Mouse (Mus musculus) embryonic fibroblast, embryonic 13.5 days (primary cell): Measurements from ENCODE around the gene Acat1. TPM values are rescaled to one million over a fixed set of nuclear protein-coding genes. Genes with fewer than 3 reads are reported as not detected.

Experiments
- H3K27ac ChIP-seq: 2 replicates; pipeline ENCODE4 v1.5.1; 2012; ENCODE audit warnings: low read length, control low read depth, inconsistent platforms; ENCODE audit not compliant: insufficient read depth
- H3K4me1 ChIP-seq: 2 replicates; pipeline ENCODE4 v1.6.1; 2011; ENCODE audit warnings: low read length; ENCODE audit not compliant: control insufficient read depth, insufficient read depth
- H3K4me3 ChIP-seq: 2 replicates; pipeline ENCODE4 v1.5.1; 2011; ENCODE audit warnings: mild to moderate bottlenecking, control low read depth, low read length; ENCODE audit not compliant: insufficient read depth
- CTCF ChIP-seq: IDR thresholded peaks from 2 replicates; pipeline ENCODE4 v1.5.1; 2011; ENCODE audit warnings: mild to moderate bottlenecking, control low read depth, low read length, moderate library complexity, borderline replicate concordance; ENCODE audit not compliant: insufficient read depth
- POLR2A ChIP-seq: IDR thresholded peaks from 2 replicates; pipeline ENCODE4 v1.6.1; 2011; ENCODE audit warnings: low read depth, mild to moderate bottlenecking, control low read depth, low read length, moderate library complexity
- polyA plus RNA-seq: library from polyadenylated mRNA; stranded (reverse); fragments of >200 nt; gene quantifications from 2 replicates; pipeline ENCODE4 v1.2.4, GENCODE M21; 2011; ENCODE audit warnings: low read depth; ENCODE audit not compliant: missing spikeins, insufficient read length

Gene Acat1
- polyA plus RNA-seq, 1 experiment = 75.9 TPM

GRCm38 (mm10) chr9:53601541-53601940 lies 8.6 kb downstream of the Acat1 start:
- Histone ChIP-seq H3K4me1 (peaks cover 8% of the 10 kb centered on the region), H3K27ac (no peak overlapping the region), H3K4me3 (no peak overlapping the region)
- TF ChIP-seq CTCF (no peak), POLR2A (no peak)

- peaks cover 2% of the 10 kb centered on the region for H3K4me1 ChIP-seq
- H3K4me3 ChIP-seq = no peak overlapping the region
- no peak for TF ChIP-seq CTCF
- no peak for TF ChIP-seq POLR2A
- H3K27ac ChIP-seq = no peak overlapping the region
Measured at GRCm38 (mm10) chr9:53598631-53599030, 11.6 kb downstream of the Acat1 start.

GRCm38 (mm10) chr9:53596971-53597600 lies 13.1 kb downstream of the Acat1 start:
- Histone ChIP-seq H3K4me3 (no peak overlapping the region), H3K4me1 (no peaks in the 10 kb centered on the region), H3K27ac (no peak overlapping the region)
- no peak for TF ChIP-seq CTCF

GRCm38 (mm10) chr9:53594764-53595163 lies 15.4 kb downstream of the Acat1 start:
- TF ChIP-seq CTCF (peak; percentile 74; the same call in 1 of the 2 replicates), POLR2A (no peak)
- Histone ChIP-seq H3K4me1 (no peaks in the 10 kb centered on the region), H3K27ac (no peak overlapping the region), H3K4me3 (no peak overlapping the region)

GRCm38 (mm10) chr9:53581870-53582269 lies 28.3 kb downstream of the Acat1 start:
- Histone ChIP-seq H3K4me1 (no peaks in the 10 kb centered on the region), H3K27ac (no peak overlapping the region), H3K4me3 (no peak overlapping the region)
- TF ChIP-seq CTCF = no peak
- no peak for TF ChIP-seq POLR2A

GRCm38 (mm10) chr9:53575721-53576120 lies 34.5 kb downstream of the Acat1 start:
- TF ChIP-seq CTCF = no peak
- TF ChIP-seq POLR2A = no peak
- no peak overlapping the region for H3K27ac ChIP-seq
- H3K4me3 ChIP-seq = no peak overlapping the region
- H3K4me1 ChIP-seq = no peaks in the 10 kb centered on the region

GRCm38 (mm10) chr9:53572516-53573307 lies 37.5 kb downstream of the Acat1 start:
- H3K4me3 ChIP-seq = no peak overlapping the region
- no peak overlapping the region for H3K27ac ChIP-seq
- no peaks in the 10 kb centered on the region for H3K4me1 ChIP-seq
- TF ChIP-seq POLR2A = no peak
- TF ChIP-seq CTCF = no peak

- H3K27ac ChIP-seq = no peak overlapping the region
- H3K4me3 ChIP-seq = no peak overlapping the region
- H3K4me1 ChIP-seq = no peaks in the 10 kb centered on the region
- TF ChIP-seq CTCF = no peak
- TF ChIP-seq POLR2A = no peak
Measured at GRCm38 (mm10) chr9:53570662-53571061, 39.5 kb downstream of the Acat1 start.

- H3K4me3 ChIP-seq = peak overlapping the region; percentile 99
- peak overlapping the region; percentile 4 for H3K27ac ChIP-seq
- TF ChIP-seq POLR2A (no peak), CTCF (no peak)
- peaks cover 3% of the 10 kb centered on the region for H3K4me1 ChIP-seq
Measured at GRCm38 (mm10) chr9:53537336-53537965, 72.7 kb downstream of the Acat1 start.
